Mouse (Mus musculus) cerebellum, adult (tissue): ENCODE results near the gene Bag5.
A peak's percentile ranks its signal among the peaks of the same experiment; 100 is the strongest.

Experiments used
- ATAC-seq: cut with Nextera tagmentation; 2 replicates; pipeline ENCODE4 v1.9.2; 2017; ENCODE audit warnings: mild to moderate bottlenecking, moderate library complexity, mixed read lengths; ENCODE audit not compliant: insufficient number of reproducible peaks, low FRiP score, low TSS enrichment

Bag5 gene

DNA sequence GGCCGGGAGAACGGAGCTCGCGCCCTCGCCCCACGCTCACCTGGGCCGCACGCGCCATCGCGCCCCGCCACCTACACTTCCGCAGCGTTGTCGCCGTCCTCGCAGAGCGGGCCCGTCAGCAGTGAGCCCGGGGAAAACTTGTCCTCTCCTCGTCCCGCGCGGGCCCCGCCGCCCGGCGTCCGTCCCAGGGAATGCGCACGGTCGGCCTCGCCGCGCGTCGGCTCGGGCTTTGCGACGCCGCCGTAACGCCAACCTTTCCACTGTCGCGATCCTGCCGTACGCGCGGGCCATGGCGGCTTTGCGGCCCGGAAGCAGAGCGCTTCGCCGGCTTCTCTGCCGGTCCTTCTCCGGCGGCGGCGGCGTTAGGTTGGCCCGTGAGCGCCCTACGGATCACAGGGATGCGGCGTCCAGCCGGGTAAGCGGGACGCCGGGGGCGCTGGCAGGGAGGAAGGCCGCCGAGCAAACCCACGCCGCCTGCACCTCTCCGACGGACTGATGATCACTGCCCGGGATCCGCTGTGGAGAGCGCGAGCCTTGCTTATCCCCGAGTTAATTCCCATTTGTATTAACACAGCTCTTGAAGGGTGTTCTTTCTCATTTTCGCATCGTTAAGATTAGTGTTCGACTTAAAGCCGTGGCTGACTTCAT is at the start of gene Bag5, which contains the start of gene Apopt1:
TSS of gene Bag5 (minus strand) at position 254 of the 648 bp plus-strand sequence.
TSS of gene Apopt1 (plus strand) at position 258 of the 648 bp plus-strand sequence.
- ATAC-seq = peak; percentile 87

DNA sequence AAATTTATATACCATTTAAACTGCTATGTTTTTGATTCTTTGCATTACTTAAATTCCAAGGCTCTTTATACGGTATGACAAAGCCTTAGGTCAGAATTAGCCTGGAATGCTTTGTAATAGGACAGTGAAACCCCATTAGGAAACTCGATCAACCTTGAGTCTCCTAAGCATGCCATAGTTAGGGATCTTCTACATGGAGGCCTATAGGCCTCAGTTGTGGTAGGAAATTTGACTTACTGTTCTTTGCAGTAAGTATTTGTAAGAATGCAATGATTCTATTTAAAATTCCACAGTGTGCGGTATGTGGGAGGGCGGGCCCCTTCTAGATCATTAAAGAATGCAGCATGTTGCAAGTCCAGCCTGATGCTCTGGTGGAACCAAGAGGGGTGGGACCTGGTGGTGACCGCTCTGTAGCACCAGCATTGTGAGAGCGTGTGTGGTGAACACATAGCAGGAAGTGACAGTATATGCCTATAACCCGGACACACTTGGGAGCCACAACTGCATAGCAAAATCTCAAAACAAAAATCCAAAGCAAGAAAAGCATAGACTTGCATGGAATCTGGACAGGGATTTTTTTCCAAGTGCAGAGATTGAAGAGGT is 47.4 kb upstream of the Bag5 start:
- no peak for ATAC-seq

DNA sequence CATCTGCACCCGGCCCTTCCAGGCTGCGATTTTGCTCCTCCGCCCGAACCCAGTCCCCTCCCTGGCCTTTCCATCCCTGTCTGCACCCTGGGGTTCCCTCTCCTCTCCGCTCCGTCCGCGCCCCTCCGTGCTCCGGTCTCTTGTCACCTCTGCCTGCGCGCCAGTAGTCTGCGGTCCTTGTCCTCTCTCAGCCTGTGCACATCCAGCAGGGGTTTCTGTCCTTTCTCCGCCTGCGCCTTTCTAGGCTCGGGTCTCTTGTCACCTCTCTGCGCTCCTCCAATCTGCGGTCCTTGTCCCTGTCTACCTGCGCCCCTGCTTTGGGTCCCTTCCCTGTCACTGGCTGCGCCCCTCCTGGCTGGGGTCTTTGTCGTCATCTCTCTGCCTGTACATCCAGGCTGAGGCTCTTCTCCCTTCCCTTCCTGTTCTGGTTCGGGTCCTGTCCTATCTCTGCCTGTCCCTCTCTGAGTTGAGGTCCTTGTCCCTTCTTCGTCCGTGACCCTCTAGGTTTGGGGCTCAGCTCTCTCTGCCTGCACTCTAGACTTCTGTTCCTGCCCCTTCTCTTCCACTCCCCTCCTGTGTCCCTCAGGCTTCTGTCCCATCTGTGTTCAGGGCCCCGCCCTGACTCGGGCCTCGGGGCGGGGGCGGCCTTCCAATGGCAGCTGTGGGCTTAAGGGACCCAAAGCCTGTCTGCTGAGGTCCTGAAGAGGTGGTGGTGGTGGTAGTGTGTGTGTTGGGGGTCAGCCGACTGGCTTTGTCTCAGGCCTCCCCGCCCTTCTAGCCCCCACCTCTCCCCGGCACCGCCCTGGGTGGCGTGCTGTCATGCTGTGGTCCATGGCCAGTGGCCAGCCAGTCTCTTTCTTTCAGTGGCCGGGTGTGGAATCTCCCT is 46.4 kb upstream of the Bag5 start:
- peak; percentile 29; the same call in 1 of the 2 replicates for ATAC-seq

DNA sequence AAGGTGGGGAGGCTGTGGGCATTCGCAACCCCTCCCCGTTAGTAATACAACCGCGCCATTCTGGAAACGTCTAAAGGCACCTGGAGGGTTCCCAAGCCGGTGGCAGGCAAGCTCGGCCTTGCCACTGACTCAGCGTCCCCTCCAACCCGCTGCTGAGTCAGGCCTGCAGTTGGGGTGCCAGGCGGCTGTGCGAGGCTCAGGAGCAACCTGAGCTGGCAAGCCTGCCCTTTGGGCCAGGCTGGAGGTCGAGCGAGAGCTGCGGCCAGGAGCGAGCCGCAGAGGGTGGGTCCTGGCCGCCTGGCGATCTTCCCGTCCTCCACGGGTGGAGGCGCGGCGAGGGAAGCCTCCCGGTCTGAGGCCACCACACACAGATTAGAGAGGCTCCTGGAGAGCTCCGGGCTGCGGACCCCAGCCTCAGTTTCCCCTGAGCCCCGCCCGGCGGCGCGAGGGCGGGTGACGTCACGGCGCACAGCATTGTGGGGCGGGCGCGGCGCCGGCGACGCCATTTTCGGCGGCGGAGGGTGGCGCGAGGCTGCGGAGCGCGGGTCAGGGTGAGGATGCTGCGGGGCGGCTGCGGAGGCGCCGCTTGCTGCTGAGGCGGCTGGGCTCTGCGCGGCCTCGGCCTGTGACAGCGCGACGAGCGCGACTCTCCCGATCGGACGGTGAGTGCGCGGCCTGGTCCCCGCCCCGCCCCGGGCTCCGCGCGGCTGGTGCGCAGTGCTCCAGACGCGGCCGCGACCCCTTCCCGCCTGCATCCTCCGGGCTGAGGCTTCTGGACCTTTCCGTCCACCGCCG is 45.5 kb upstream of the Bag5 start, which contains the start of gene Klc1:
TSS of gene Klc1 (plus strand) at position 469 of the 795 bp plus-strand sequence.
- ATAC-seq = peak; percentile 62

DNA sequence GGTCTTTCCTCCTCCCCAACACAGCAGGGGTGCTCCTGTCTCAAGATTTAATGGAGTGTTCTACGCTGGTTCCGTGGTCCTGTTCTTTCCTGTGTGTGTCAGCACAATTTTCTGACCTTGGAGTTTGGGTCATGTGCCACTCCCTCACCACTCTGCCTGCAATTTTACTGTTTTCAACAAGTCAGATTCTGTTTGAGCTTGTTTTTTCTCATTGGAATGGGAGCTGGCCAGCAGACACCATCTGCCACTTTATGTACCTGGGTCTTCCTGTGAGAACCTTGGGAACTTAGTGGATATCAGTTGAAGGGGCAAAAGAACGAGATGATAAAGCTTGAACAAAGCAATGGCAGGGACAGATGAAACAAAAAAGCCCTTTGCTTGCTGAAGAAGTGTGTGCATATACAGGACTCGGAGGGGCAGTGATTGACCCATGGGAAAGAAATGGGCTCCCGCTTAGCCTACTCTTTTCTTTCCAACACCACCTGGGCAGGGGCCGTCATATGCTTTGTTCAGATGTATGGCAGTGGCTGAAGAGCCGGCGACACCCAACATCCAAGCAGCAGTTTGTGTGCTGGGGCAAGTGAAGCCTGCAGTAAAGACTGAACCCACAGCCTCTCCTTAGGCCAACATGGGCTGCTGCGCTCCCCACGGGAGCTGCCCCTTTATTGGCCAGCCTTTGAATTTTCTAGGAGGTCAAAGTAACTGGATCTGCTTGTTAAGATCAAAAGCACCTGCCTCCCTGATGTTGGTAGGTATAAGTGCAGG is 44.7 kb upstream of the Bag5 start:
- no peak for ATAC-seq

DNA sequence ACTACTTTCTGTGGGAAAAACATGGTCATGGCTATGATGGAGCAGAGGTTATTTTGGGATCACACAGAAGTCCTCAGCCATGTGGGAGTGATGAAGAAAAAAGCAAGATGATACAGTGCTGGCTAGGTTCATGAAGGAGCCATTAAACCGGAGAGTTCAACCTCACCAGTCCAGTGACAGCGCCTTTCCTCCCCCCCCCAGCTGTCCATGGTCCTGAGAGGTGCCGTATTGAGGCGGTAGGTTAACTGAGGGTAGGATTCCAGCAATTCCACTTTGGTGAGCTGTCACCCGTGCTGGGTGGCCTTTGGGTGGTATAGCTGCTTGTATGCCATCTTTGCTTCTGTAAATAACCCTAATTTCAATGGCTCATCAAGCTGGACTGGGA is 43.6 kb upstream of the Bag5 start:
- no peak for ATAC-seq

DNA sequence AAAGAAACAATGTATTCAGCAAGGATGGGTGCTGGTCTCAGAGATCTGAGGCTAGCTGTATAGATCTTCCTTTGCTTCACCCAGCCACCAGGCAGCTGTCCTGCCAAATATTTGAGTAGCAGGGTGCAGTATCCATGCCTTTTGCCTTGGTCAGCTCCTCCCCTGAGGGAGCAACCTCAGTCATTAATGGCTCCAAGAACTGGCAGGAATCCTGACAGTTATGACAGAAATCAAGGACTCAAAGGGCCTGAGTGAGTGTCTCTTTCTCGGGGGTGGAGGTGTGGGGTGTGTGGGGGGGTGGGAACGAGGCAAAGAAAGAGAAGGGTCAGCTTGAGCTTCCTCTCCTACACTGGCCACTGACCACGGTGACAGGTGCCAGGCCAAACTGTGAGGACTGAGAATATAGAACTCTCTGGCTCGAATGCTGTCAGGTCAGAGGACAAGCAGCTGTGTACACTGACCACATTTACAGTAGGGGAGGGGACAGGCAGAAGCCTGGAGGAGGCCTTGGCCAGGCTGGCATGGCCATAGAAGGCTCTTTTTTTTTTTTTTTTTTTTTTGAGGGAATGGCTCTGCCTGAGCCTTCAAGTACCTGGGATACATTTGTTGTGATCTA is 43.1 kb upstream of the Bag5 start:
- no peak for ATAC-seq

DNA sequence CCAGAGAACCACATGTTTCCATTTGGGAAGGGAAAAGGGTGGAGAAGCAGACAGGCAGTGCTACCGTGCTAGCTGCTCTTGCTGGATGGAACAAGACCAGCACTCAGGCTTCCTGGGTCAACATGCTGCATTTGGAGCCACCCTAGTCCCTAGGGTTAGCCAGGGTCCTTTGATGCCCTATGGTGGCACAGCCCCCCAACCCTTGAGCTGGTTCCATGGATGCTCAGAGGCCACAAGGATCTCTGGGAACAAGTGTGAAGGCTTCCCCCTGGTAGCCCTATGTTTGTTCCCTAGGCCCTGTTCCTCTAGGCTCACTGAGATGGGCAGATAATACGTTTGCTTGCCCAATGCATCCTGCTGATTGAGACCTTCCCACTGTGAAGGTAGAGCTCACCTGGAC is 42.2 kb upstream of the Bag5 start:
- ATAC-seq = no peak

DNA sequence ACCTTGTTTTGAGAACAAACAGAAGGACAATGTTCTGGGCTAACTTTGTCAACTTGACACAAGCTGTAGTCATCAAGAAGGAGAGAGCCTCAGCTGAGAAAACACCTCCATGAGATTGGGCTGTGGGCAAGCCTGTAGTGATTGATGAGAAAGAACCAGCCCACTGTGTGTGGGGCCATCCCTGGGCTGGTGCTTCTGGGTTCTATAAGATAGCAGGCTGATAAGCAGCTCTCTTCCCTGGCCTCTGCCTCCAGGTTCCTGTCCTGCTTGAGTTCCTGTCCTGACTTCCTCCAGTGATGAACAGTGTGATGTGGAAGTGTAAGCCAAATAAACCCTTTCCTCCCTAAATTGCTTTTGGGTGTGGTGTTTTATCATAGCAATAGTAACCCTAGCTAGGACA is 41.7 kb upstream of the Bag5 start:
- ATAC-seq = no peak

DNA sequence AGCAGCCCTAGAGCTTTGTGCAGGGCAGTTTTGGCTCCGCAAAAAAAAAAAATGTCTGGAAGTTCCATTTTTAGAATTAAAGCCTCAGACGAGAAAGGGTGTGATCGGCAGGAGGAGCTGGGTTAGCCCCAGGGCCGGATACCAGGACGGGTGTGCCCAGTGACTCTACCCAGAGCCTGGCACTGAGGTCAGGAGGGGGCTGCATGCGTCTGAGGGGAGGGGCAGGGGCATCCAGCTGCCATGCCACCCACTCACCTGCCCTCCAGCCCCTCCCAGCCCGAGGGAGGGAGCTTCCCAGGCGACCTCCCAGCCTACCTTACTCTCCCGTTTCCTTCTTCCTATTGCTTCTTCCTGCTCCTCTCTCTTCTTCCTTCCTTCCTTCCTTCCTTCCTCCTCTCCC is 40.3 kb upstream of the Bag5 start:
- no peak for ATAC-seq

DNA sequence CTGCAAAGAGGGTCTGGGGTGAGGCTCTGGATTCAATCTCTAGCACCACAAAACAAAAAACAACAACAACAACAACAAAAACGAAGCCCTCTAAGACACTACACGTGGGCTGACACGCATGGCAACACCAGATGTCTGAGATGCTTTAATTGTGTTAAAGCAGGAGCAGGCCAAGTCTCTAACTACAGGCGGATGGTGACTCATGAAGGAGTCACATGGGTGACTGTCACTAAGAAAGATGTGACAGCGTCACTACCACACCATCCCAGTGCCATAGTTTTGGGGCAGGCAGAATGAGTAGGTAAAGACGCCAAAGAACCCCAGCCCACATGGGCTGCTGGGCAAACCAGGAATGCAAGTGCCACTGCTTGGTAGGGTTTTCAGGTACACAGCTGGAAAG is 39.4 kb upstream of the Bag5 start:
- no peak for ATAC-seq

DNA sequence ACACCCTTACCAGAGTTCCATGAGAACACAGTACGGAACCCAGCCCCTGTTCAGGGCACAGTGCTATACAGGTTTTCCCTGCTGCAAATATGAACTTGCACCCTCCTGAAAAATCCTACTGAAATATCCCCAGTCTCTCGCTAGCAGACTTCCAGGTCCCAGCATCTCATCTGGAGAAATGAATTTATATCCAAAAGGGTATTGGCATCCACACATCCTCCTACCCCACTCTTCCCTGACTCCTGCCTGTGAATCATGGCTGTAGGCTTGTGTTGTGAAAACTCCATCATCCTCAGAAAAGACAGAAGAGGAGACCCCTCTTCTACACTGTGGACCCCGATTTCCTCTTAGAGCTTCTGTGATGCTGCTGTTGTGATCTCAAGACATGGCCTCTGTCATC is 37.7 kb upstream of the Bag5 start:
- ATAC-seq = no peak

DNA sequence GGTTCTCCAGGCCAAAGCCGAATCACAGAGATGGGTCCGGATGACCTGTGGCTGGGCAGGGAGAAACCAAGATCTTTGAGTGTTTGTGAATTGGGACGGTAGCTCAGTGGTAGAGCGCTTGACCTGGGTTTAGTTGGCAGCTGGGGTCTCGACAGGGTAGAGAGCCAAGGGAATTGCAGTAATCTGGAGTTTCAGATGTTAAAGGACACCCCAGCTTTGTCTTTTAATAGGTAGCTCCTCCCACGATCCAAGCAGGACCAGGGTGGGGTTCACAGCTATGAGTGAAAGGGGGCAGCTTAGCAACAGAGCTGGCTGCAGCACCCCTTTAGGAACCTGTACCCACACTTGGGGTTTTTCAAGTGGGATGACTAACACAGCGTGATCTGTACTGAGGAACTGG is 34.4 kb upstream of the Bag5 start:
- no peak for ATAC-seq

DNA sequence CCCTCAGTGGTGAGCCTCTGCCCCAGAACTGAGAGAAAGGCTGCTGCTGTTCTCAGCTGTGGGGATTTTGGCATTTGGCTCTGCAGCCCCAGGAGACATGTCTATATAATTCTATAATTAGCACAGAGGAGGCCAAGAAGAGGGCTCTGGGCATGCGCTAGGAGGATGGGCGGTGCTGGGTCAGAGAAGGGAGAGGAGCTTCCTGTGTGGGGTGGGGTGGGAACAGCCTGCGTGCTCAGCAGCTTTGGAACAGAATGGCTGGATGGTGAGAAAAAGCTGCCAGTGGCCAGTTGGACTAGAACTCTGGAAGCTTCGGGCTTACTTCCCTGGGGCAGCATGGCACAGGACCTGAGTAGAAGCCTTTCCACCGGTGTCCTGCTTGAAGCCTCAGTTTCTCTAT is 33.0 kb upstream of the Bag5 start:
- ATAC-seq = no peak

DNA sequence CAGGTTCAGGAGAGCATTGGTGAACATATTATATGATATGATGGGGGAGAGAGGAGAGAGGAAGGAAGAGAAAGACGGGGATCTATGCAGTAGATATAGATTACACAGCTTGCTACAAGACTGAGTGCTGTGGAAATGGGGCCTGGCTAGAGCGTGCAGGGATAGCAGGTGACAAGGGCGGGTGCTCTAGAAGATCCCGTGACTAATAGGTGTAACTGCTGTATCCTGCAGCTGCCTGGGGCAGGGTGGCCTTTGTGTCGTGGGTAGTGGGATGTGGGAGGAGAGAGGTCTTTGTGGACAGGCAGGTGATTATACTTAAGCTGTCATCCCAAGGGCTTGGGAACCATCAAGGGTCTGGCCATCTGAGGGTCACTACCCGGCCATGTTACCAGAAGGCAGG is 32.2 kb upstream of the Bag5 start:
- ATAC-seq = no peak

DNA sequence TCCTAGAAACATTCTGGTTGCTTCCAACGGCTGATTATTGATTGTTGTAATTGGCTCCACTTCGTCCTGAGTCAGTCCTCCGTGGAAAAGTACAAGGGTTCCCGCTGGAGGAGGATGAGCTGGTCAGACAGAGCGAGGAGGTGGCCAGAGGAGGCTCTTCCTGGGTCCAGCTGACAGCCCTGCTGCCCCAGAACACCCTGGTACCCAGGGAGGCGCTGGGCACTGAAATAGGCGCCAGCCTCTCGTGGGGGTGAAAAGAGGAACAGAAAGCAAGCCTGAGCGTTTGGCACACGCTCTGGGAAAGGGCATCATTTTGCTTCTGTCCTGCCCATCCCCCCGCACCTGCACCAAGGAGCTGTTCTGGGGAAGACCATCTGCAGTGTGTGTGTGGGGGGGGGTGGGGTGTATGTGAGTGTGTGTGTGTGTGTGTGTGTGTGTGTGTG is 30.9 kb upstream of the Bag5 start:
- ATAC-seq = no peak

DNA sequence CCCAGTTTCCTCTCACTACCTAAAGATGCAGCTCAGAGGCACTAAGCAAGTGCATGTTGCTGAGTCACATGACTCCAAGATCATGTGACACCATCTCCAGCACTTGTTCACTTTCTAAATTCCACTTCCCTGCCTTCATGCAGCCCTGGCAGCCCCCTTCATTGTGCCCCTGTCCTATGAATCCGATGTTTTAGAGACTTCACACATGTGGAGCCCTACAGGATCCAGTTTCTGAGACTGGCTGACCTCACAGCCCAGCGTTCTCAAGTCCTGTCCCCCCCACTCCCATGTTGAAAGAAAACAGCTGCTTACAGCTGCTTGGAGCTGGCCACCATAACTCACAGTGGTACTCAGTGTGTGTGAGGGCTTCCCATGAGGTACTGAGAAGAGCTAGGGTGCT is 30.4 kb upstream of the Bag5 start:
- no peak for ATAC-seq

DNA sequence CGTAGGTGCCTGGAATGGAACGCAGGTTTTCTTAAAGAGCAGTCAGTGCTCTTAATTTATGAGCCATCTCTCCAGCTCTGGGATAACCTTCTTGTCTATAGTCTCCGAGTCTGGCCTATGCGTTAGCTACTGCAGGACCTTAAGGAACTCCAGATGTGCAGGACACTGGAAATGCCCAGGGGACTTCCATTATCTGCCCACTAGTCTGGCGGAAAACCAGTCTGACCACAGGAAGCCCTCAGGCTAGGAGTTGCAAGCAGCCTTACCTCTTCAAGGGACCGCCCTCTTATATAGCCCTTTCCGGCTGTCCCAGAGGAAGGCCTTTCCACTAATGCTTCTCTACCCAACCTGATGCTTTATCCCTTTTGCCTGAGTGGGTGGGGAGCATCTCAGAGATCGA is 28.3 kb upstream of the Bag5 start:
- ATAC-seq = no peak

DNA sequence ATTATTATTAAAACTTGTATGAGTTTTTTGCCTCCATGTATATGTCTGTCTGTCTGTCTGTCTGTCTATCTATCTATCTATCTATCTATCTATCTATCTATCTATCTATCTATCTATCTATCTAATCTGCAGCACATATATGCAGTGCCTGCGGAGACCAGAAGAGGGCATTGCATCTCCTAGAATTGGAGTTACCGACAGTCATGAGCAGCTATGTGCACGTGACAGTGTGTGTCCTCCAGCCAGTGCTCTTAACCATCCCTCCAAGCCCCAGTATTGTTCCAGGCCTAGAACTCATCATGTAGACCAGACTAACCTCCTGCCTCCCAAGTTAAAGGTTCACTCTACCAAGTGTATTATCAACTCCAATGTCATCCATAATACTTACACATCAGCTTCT is 25.7 kb upstream of the Bag5 start:
- ATAC-seq = no peak
